Mouse (Mus musculus): ENCODE measurements around the gene Fam155a.

The Fam155a gene

GRCm38 (mm10) chr8:9656901-9657300 is 114.1 kb downstream of the Fam155a start:
- DNase-seq, result no peak

- no peak for DNase-seq
Observed at GRCm38 (mm10) chr8:9654826-9655225, 116.1 kb downstream of the Fam155a start.

- no peak for DNase-seq
Observed at GRCm38 (mm10) chr8:9653643-9654042, 117.3 kb downstream of the Fam155a start.

GRCm38 (mm10) chr8:9638162-9638561 is 132.8 kb downstream of the Fam155a start:
- DNase-seq, result no peak

- DNase-seq, result peak; percentile 77
Observed at GRCm38 (mm10) chr8:9635240-9635639, 135.7 kb downstream of the Fam155a start.

GRCm38 (mm10) chr8:9607086-9607701 is 163.8 kb downstream of the Fam155a start:
- no peak for DNase-seq

- peak; percentile 18 for DNase-seq
Observed at GRCm38 (mm10) chr8:9596003-9596402, 175.0 kb downstream of the Fam155a start.

GRCm38 (mm10) chr8:9581836-9582235 is 189.1 kb downstream of the Fam155a start:
- no peak for DNase-seq

GRCm38 (mm10) chr8:9580192-9580591 is 190.8 kb downstream of the Fam155a start:
- peak; percentile 7 for DNase-seq

GRCm38 (mm10) chr8:9571977-9572376 is 199.0 kb downstream of the Fam155a start:
- DNase-seq, result no peak

- no peak for DNase-seq
Observed at GRCm38 (mm10) chr8:9569516-9570170, 201.3 kb downstream of the Fam155a start.

- no peak for DNase-seq
Observed at GRCm38 (mm10) chr8:9549199-9549598, 221.8 kb downstream of the Fam155a start.

GRCm38 (mm10) chr8:9547558-9547954 is 223.4 kb downstream of the Fam155a start:
- DNase-seq, result no peak

GRCm38 (mm10) chr8:9546919-9547557 is 223.9 kb downstream of the Fam155a start:
- DNase-seq, result no peak

- no peak for DNase-seq
Observed at GRCm38 (mm10) chr8:9546429-9546828, 224.5 kb downstream of the Fam155a start.

GRCm38 (mm10) chr8:9545665-9546064 is 225.3 kb downstream of the Fam155a start:
- DNase-seq, result no peak

GRCm38 (mm10) chr8:9535730-9536372 is 235.1 kb downstream of the Fam155a start:
- no peak for DNase-seq

GRCm38 (mm10) chr8:9526515-9526914 is 244.4 kb downstream of the Fam155a start:
- no peak for DNase-seq

GRCm38 (mm10) chr8:9521577-9521976 is 249.4 kb downstream of the Fam155a start:
- DNase-seq, result no peak

GRCm38 (mm10) chr8:9500751-9501150 is 270.2 kb downstream of the Fam155a start:
- DNase-seq, result peak; percentile 11

GRCm38 (mm10) chr8:9494225-9494598 is 276.7 kb downstream of the Fam155a start:
- DNase-seq, result no peak

- DNase-seq, result no peak
Observed at GRCm38 (mm10) chr8:9493557-9494224, 277.3 kb downstream of the Fam155a start.

- DNase-seq, result no peak
Observed at GRCm38 (mm10) chr8:9482565-9482964, 288.4 kb downstream of the Fam155a start.

All from kidney, postnatal 10 days (tissue).